Mouse (Mus musculus): Measurements from ENCODE around the gene Nkap. TPM values are rescaled to one million over a fixed set of nuclear protein-coding genes. Genes with fewer than 3 reads are reported as not detected.

Gene Nkap
- polyA plus RNA-seq (2015; fragmentation: Nextera tagmentation; extraction: Ambion mirVana), result 7.1 and 8.0 TPM in 2 replicates

GRCm38 (mm10) chrX:37126671-37127358 lies at the start of gene Nkap:
Gene Nkap, plus strand, starts transcription at chrX:37126795.

GRCm38 (mm10) chrX:37084927-37085660 lies 41.5 kb upstream of the Nkap start, which contains the start of gene Rpl39:
Gene Rpl39, minus strand, starts transcription at chrX:37085402.

GRCm38 (mm10) chrX:37110193-37110880 lies 16.3 kb upstream of the Nkap start, which contains the start of gene Upf3b:
Gene Upf3b, minus strand, starts transcription at chrX:37110322.

DNA sequence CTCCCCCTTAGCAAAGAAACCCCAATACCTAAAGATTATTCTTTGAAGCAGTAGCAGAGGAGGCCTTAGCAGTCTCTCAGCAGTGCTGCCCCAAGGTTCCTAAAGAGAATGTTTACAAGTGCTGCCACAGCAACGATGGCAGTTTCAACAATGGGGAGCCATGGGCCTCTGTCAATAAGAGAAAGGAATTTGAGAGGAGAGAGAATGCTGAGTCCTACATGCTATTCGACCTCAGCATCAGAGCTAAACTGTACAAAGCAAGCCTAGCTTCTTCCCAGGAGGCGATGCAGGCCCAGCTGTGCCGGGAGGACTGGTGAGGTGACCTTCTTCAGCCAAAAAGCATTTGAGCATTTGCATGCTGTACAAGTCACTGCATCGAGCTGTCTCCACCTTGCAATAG lies 42.1 kb downstream of the Nkap start, which contains the start of gene Akap14:
Gene Akap14, minus strand, starts transcription at position 101 of the 400 bp plus-strand sequence.

DNA sequence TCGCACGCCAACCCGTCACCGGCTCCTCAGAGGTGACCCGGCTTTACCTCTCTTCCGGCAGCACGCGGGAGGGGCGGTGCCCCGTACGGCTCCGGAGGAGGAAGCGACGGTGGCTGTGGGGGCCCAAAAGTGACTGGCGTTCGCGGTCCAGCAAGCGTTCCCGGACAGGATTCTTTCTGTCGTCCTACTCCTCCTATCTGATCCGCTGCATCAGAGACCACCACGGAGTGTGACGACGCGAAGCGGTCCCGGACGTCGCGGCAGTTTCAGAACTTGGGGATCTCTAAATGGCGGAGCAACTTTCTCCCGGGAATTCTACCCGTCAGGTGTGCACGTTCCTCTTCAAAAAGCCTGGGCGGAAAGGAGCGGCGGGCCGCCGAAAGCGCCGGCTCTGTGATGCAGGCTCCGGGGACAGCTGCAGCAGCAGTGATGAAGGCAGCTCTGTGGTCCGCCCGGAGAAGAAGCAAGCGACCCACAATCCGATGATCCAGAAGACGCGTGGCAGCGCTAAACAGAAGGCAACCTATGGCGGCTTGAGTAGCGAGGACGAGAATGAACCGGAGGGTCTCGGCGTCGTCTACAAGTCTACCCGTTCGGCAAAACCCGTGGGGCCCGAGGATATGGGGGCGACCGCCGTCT lies 64.6 kb downstream of the Nkap start, which contains the start of the genes Ndufa1 and Rnf113a1:
Gene Ndufa1, minus strand, starts transcription at position 59 of the 639 bp plus-strand sequence.
Gene Rnf113a1, plus strand, starts transcription at position 141 of the 639 bp plus-strand sequence.

Other genes starting within 250 kb of the Nkap start
- 0.67 and 0.70 TPM in 2 replicates for gene Nkrf, start 223.9 kb upstream of the Nkap start, polyA plus RNA-seq (2015; fragmentation: Nextera tagmentation; extraction: Ambion mirVana)
- 7.7 and 8.8 TPM in 2 replicates for gene Sept6, start 135.0 kb upstream of the Nkap start, polyA plus RNA-seq (2015; fragmentation: Nextera tagmentation; extraction: Ambion mirVana)
- not detected in 2 replicates for gene Sowahd, start 78.0 kb upstream of the Nkap start, polyA plus RNA-seq (2015; fragmentation: Nextera tagmentation; extraction: Ambion mirVana)
- gene Rpl39, start 41.4 kb upstream of the Nkap start, polyA plus RNA-seq (2015; fragmentation: Nextera tagmentation; extraction: Ambion mirVana), result 542 and 608 TPM in 2 replicates
- gene Upf3b, start 16.5 kb upstream of the Nkap start, polyA plus RNA-seq (2015; fragmentation: Nextera tagmentation; extraction: Ambion mirVana), result 8.7 and 9.7 TPM in 2 replicates
- gene Akap14, start 42.0 kb downstream of the Nkap start, polyA plus RNA-seq (2015; fragmentation: Nextera tagmentation; extraction: Ambion mirVana), result not detected in 2 replicates
- gene Ndufa1, start 64.4 kb downstream of the Nkap start, polyA plus RNA-seq (2015; fragmentation: Nextera tagmentation; extraction: Ambion mirVana), result 773 and 849 TPM in 2 replicates
- gene Rnf113a1, start 64.5 kb downstream of the Nkap start, polyA plus RNA-seq (2015; fragmentation: Nextera tagmentation; extraction: Ambion mirVana), result 7.9 and 8.0 TPM in 2 replicates
- not detected in 2 replicates for gene Gm9, start 84.2 kb downstream of the Nkap start, polyA plus RNA-seq (2015; fragmentation: Nextera tagmentation; extraction: Ambion mirVana)
- gene Rhox1, start 95.5 kb downstream of the Nkap start, polyA plus RNA-seq (2015; fragmentation: Nextera tagmentation; extraction: Ambion mirVana), result not detected in 2 replicates
- gene Rhox2a, start 118.2 kb downstream of the Nkap start, polyA plus RNA-seq (2015; fragmentation: Nextera tagmentation; extraction: Ambion mirVana), result not detected in 2 replicates
- gene Rhox3a, start 123.1 kb downstream of the Nkap start, polyA plus RNA-seq (2015; fragmentation: Nextera tagmentation; extraction: Ambion mirVana), result not detected in 2 replicates
- not detected in 2 replicates for gene Rhox4a, start 138.5 kb downstream of the Nkap start, polyA plus RNA-seq (2015; fragmentation: Nextera tagmentation; extraction: Ambion mirVana)